9 mouse cellular contexts compared by ENCODE assay signal in the genomic region with DNA sequence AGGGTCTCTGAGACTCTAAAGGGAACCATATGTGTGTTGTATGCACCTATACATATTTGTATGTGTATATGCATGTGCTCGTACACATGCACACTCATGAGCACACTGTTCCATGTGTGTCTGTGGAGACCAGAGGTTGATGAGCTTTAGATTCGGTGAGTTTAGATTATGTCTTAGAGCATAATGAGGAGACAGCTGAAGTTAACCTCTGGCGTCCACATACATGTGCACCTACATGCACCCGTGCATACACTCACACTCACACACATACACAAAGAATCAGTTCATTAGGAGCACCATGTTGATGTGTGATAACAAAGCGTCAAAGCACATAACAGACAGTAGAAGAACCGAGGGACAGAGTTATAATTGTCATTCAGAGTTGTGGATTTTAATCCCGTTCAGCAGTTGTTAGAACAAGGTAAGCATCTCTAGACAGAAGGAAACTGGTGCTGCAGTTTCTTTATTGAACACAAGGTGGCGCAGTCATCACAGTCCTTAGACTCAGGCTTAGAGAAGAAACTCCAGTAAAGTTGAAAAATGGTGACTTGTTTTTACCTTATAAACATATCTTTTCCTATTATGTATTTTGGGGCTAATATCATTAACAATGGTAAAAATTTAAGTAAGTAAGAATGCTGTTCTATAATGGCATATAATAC. TPM values are rescaled to one million over a fixed set of nuclear protein-coding genes. Genes with fewer than 3 reads are reported as not detected.
A peak's percentile ranks its signal among the peaks of the same experiment; 100 is the strongest.
DNase-seq lines count a peak whose midpoint lies in the region; ATAC-seq and TF ChIP-seq lines count a peak whose summit lies in the region.
"Had no signal": no experiment of that assay in that cellular context is flagged by ENCODE, and none has a peak within 500 bp of the region (broad histone marks: within the 10 kb centered on the region; RNA-seq: fewer than 3 reads in every experiment).

No protein-coding gene starts in this region.

- no peak overlapping the region for H3K27ac ChIP-seq in thymus, adult 2 months (ENCODE audit: control insufficient read depth, insufficient read depth, low read length)
- no peak overlapping the region for H3K27ac ChIP-seq in cerebellum, adult 2 months (ENCODE audit: insufficient read depth, low read length)
- no peak overlapping the region for H3K27ac ChIP-seq in limb, embryonic 12.5 days
- H3K27ac ChIP-seq in midbrain, postnatal 0 days (ENCODE audit: low read depth, low read length) = no peak overlapping the region
- no peak overlapping the region for H3K27ac ChIP-seq in stomach, embryonic 15.5 days
- H3K27ac ChIP-seq: embryonic facial prominence, embryonic 13.5 days had no signal

- no peak for TF ChIP-seq CTCF in thymus, adult 2 months (IDR thresholded peaks at IDR 0.05; ENCODE audit: borderline replicate concordance, control insufficient read depth, extremely low read depth, insufficient read depth, low read length, poor library complexity)
- TF ChIP-seq CTCF in cerebellum, adult 2 months (IDR thresholded peaks at IDR 0.05; ENCODE audit: borderline replicate concordance, insufficient read depth, low read depth, low read length) = peak; percentile 57
- TF ChIP-seq CTCF in midbrain, postnatal 0 days (IDR thresholded peaks at IDR 0.05) = peak; percentile 96

- H3K4me1 ChIP-seq in thymus, adult 2 months (replicated peaks; ENCODE audit: control insufficient read depth, insufficient read depth, low read length) = no peaks in the 10 kb centered on the region
- no peaks in the 10 kb centered on the region; the same call in 1 of the 2 replicates for H3K4me1 ChIP-seq in cerebellum, adult 2 months (ENCODE audit: control insufficient read depth, insufficient read depth, low read length)
- H3K4me1 ChIP-seq in limb, embryonic 12.5 days (replicated peaks) = peaks cover 6% of the 10 kb centered on the region; the same call in 1 of the 2 replicates
- H3K4me1 ChIP-seq in midbrain, postnatal 0 days (ENCODE audit: insufficient read depth, low read length) = peaks cover 3% of the 10 kb centered on the region
- 0 out of 2 replicates have a peak, but pooled peaks cover 4% of the 10 kb centered on the region for H3K4me1 ChIP-seq in stomach, embryonic 15.5 days

- H3K4me2 ChIP-seq in limb, embryonic 12.5 days = no peak overlapping the region
- no peak overlapping the region for H3K4me2 ChIP-seq in midbrain, postnatal 0 days (ENCODE audit: low read depth, low read length, poor library complexity, severe bottlenecking)
- H3K4me2 ChIP-seq in stomach, embryonic 15.5 days = no peak overlapping the region
- H3K4me2 ChIP-seq: embryonic facial prominence, embryonic 13.5 days had no signal

- peak; percentile 49 for DNase-seq in thymus, adult 2 months
- DNase-seq in thymus, adult 18-20 months = no peak
- DNase-seq in cerebellum, adult 2 months = peak; percentile 64 to 65
- peak; percentile 67 for DNase-seq in kidney, adult 9 months
- peak; percentile 86 for DNase-seq in midbrain, postnatal 0 days (ENCODE audit: low spot score)

- peak; percentile 85 for ATAC-seq in frontal cortex, adult (ENCODE audit: low TSS enrichment)
- peak; percentile 20; the same call in 1 of the 2 replicates for ATAC-seq in limb, embryonic 12.5 days (ENCODE audit: insufficient number of reproducible peaks, insufficient read depth, low FRiP score, low TSS enrichment, low read depth)
- peak; percentile 78 for ATAC-seq in midbrain, postnatal 0 days (ENCODE audit: low FRiP score)
- 0 out of 2 replicates have a peak, but pooled peaks have one; percentile 56 for ATAC-seq in stomach, embryonic 15.5 days (ENCODE audit: insufficient read depth, low FRiP score, low read depth)

- 53% methylated on average over 8 of the region's 8 CpGs for WGBS in thymus, adult 2 months
- 39% methylated on average over 8 of the region's 8 CpGs for WGBS in cerebellum, adult 2 months
- 45% methylated on average over 8 of the region's 8 CpGs for WGBS in limb, embryonic 12.5 days
- 42% methylated on average over 8 of the region's 8 CpGs for WGBS in midbrain, postnatal 0 days
- WGBS in stomach, embryonic 15.5 days = 43% methylated on average over 8 of the region's 8 CpGs

- no peak overlapping the region for H3K9ac ChIP-seq in limb, embryonic 12.5 days (replicated peaks)
- no peak overlapping the region for H3K9ac ChIP-seq in midbrain, postnatal 0 days (replicated peaks; ENCODE audit: low read length, poor library complexity, severe bottlenecking)
- no peak overlapping the region for H3K9ac ChIP-seq in stomach, embryonic 15.5 days
- H3K9ac ChIP-seq: embryonic facial prominence, embryonic 13.5 days had no signal

- H3K4me3 ChIP-seq in thymus, adult 2 months (ENCODE audit: control insufficient read depth, insufficient read depth, low read length) = no peak overlapping the region
- no peak overlapping the region for H3K4me3 ChIP-seq in cerebellum, adult 2 months (replicated peaks; ENCODE audit: insufficient read depth, low read depth, low read length)
- H3K4me3 ChIP-seq in limb, embryonic 12.5 days (replicated peaks) = no peak overlapping the region
- no peak overlapping the region for H3K4me3 ChIP-seq in midbrain, postnatal 0 days (ENCODE audit: low read depth, low read length)
- H3K4me3 ChIP-seq in stomach, embryonic 15.5 days (replicated peaks) = no peak overlapping the region
- H3K4me3 ChIP-seq: embryonic facial prominence, embryonic 13.5 days had no signal

- no peak for TF ChIP-seq POLR2A in thymus, adult 2 months (IDR thresholded peaks at IDR 0.05; ENCODE audit: control insufficient read depth, extremely low read depth, insufficient read depth, low read length, poor library complexity)
- TF ChIP-seq POLR2A in cerebellum, adult 2 months (IDR thresholded peaks at IDR 0.05; ENCODE audit: borderline replicate concordance, insufficient read depth, low read length) = no peak

- H3K36me3 ChIP-seq in thymus, adult 2 months (ENCODE audit: control insufficient read depth, insufficient read depth, low read length) = no peaks in the 10 kb centered on the region; the same call in 1 of the 2 replicates
- no peaks in the 10 kb centered on the region for H3K36me3 ChIP-seq in limb, embryonic 12.5 days
- 0 out of 2 replicates have a peak, but pooled peaks cover 7% of the 10 kb centered on the region for H3K36me3 ChIP-seq in midbrain, postnatal 0 days (ENCODE audit: insufficient read depth, low read length)
- H3K36me3 ChIP-seq in stomach, embryonic 15.5 days = no peaks in the 10 kb centered on the region
- H3K36me3 ChIP-seq: embryonic facial prominence, embryonic 13.5 days had no signal

- H3K27me3 ChIP-seq in thymus, adult 2 months (ENCODE audit: control insufficient read depth, insufficient read depth, low read length) = no peaks in the 10 kb centered on the region
- no peaks in the 10 kb centered on the region for H3K27me3 ChIP-seq in cerebellum, adult 2 months (ENCODE audit: control insufficient read depth, insufficient read depth, low read length)
- H3K27me3 ChIP-seq in limb, embryonic 12.5 days = no peaks in the 10 kb centered on the region
- no peaks in the 10 kb centered on the region for H3K27me3 ChIP-seq in midbrain, postnatal 0 days (ENCODE audit: insufficient read depth, low read length)
- no peaks in the 10 kb centered on the region for H3K27me3 ChIP-seq in stomach, embryonic 15.5 days (replicated peaks)
- H3K27me3 ChIP-seq: embryonic facial prominence, embryonic 13.5 days had no signal

- no peaks in the 10 kb centered on the region for H3K9me3 ChIP-seq in limb, embryonic 12.5 days
- no peaks in the 10 kb centered on the region for H3K9me3 ChIP-seq in midbrain, postnatal 0 days (ENCODE audit: low read length)
- H3K9me3 ChIP-seq in stomach, embryonic 15.5 days = no peaks in the 10 kb centered on the region
- H3K9me3 ChIP-seq: embryonic facial prominence, embryonic 13.5 days had no signal

RNA-seq across cellular contexts. Expression of gene Cyb5r4, which starts 5.7 kb away (rescaled TPM):
- polyA plus RNA-seq in thymus, adult 2 months (2012; rRNA removed) = 8.5 and 8.6 TPM in 2 replicates
- polyA plus RNA-seq in cerebellum, adult 2 months (2012; rRNA removed) = 33.6 and 34.3 TPM in 2 replicates
- polyA plus RNA-seq in limb, embryonic 12.5 days (2016; fragmentation: Nextera tagmentation; extraction: Ambion mirVana) = 51.4 and 57.8 TPM in 2 replicates
- total RNA-seq in midbrain, postnatal 0 days (2014; rRNA removed) = 29.9 and 31.6 TPM in 2 replicates
- polyA plus RNA-seq in midbrain, postnatal 0 days (2015; fragmentation: Nextera tagmentation; extraction: Ambion mirVana) = 31.0 and 33.0 TPM in 2 replicates
- polyA plus RNA-seq in stomach, embryonic 15.5 days (2015; fragmentation: Nextera tagmentation; extraction: Ambion mirVana) = 58.0 and 59.0 TPM in 2 replicates

RNA-seq across cellular contexts. Expression of gene Ripply2, which starts 12.2 kb away (rescaled TPM):
- polyA plus RNA-seq in thymus, adult 2 months (2012; rRNA removed) = 0.78 and 0.99 TPM in 2 replicates
- polyA plus RNA-seq in cerebellum, adult 2 months (2012; rRNA removed) = 10.0 and 13.2 TPM in 2 replicates
- not detected in 2 replicates for polyA plus RNA-seq in limb, embryonic 12.5 days (2016; fragmentation: Nextera tagmentation; extraction: Ambion mirVana)
- total RNA-seq in midbrain, postnatal 0 days (2014; rRNA removed) = 2.6 and 3.5 TPM in 2 replicates
- 16.4 and 17.1 TPM in 2 replicates for polyA plus RNA-seq in midbrain, postnatal 0 days (2015; fragmentation: Nextera tagmentation; extraction: Ambion mirVana)
- 0.50 and 0.70 TPM in 2 replicates for polyA plus RNA-seq in stomach, embryonic 15.5 days (2015; fragmentation: Nextera tagmentation; extraction: Ambion mirVana)
- polyA plus RNA-seq: embryonic facial prominence, embryonic 13.5 days had no signal

Comparison
In these comparisons a context has a peak if more than half of its experiments do, and no peak if none do; other contexts are left out.
1. DNase-seq: peak in thymus, adult 2 months (single experiment), cerebellum, adult 2 months (2 of 2), kidney, adult 9 months (single experiment) and midbrain, postnatal 0 days (single experiment); none in thymus, adult 18-20 months (0 of 2).
2. ATAC-seq: peak in every context shown above with its lines; median percentile 85 in frontal cortex, adult; 78 in midbrain, postnatal 0 days; 56 in stomach, embryonic 15.5 days; 20 in limb, embryonic 12.5 days.